Mouse (Mus musculus): ENCODE data around the gene Gpr179. TPM values are rescaled to one million over a fixed set of nuclear protein-coding genes. Genes with fewer than 3 reads are reported as not detected.

The Gpr179 gene
- polyA plus RNA-seq, 1 experiment = 0.05 TPM

GRCm38 (mm10) chr11:97336751-97337345 lies 15.0 kb downstream of the Gpr179 start:
- Histone ChIP-seq H3K27ac (ENCODE audit: insufficient read depth, low read length) (no peak overlapping the region), H3K27me3 (ENCODE audit: control insufficient read depth, insufficient read depth, low read length) (no peaks in the 10 kb centered on the region), H3K36me3 (ENCODE audit: control insufficient read depth, insufficient read depth, low read length) (no peaks in the 10 kb centered on the region), H3K4me1 (ENCODE audit: control insufficient read depth, insufficient read depth, insufficient read length) (no peaks in the 10 kb centered on the region; the same call in 1 of the 2 replicates), H3K4me3 (ENCODE audit: extremely low read depth, insufficient read depth, insufficient read length) (no peak overlapping the region)
- TF ChIP-seq POLR2A (IDR thresholded peaks at IDR 0.05; ENCODE audit: low read depth, low read length) (no peak), CTCF (IDR thresholded peaks at IDR 0.05; ENCODE audit: extremely low read depth, insufficient read depth, insufficient read length, insufficient replicate concordance) (no peak)
- 73% methylated on average over 14 of the region's 14 CpGs for WGBS
- DNase-seq (ENCODE audit: low read depth in 1 of 2, low spot score in 2 of 2) = no peak

- Histone ChIP-seq H3K4me3 (ENCODE audit: extremely low read depth, insufficient read depth, insufficient read length) (no peak overlapping the region), H3K36me3 (ENCODE audit: control insufficient read depth, insufficient read depth, low read length) (no peaks in the 10 kb centered on the region), H3K4me1 (ENCODE audit: control insufficient read depth, insufficient read depth, insufficient read length) (no peaks in the 10 kb centered on the region; the same call in 1 of the 2 replicates), H3K27me3 (ENCODE audit: control insufficient read depth, insufficient read depth, low read length) (no peaks in the 10 kb centered on the region), H3K27ac (ENCODE audit: insufficient read depth, low read length) (no peak overlapping the region)
- 23% methylated on average over 6 of the region's 6 CpGs for WGBS
- no peak for TF ChIP-seq POLR2A (IDR thresholded peaks at IDR 0.05; ENCODE audit: low read depth, low read length)
- TF ChIP-seq CTCF (IDR thresholded peaks at IDR 0.05; ENCODE audit: extremely low read depth, insufficient read depth, insufficient read length, insufficient replicate concordance) = no peak
- DNase-seq (ENCODE audit: low read depth in 1 of 2, low spot score in 2 of 2) = no peak
These were observed 15.6 kb downstream of the Gpr179 start for GRCm38 (mm10) chr11:97336238-97336637.

- Histone ChIP-seq H3K4me3 (ENCODE audit: extremely low read depth, insufficient read depth, insufficient read length) (no peak overlapping the region), H3K4me1 (ENCODE audit: control insufficient read depth, insufficient read depth, insufficient read length) (no peaks in the 10 kb centered on the region; the same call in 1 of the 2 replicates), H3K36me3 (ENCODE audit: control insufficient read depth, insufficient read depth, low read length) (0 out of 2 replicates have a peak, but pooled peaks cover 1% of the 10 kb centered on the region), H3K27me3 (ENCODE audit: control insufficient read depth, insufficient read depth, low read length) (no peaks in the 10 kb centered on the region), H3K27ac (ENCODE audit: insufficient read depth, low read length) (no peak overlapping the region)
- TF ChIP-seq POLR2A (IDR thresholded peaks at IDR 0.05; ENCODE audit: low read depth, low read length) (no peak), CTCF (IDR thresholded peaks at IDR 0.05; ENCODE audit: extremely low read depth, insufficient read depth, insufficient read length, insufficient replicate concordance) (no peak)
- WGBS = 86% methylated on average over 9 of the region's 9 CpGs
- no peak for DNase-seq (ENCODE audit: low read depth in 1 of 2, low spot score in 2 of 2)
These were observed 17.5 kb downstream of the Gpr179 start for GRCm38 (mm10) chr11:97334400-97334799.

GRCm38 (mm10) chr11:97333896-97334295 lies 18.0 kb downstream of the Gpr179 start:
- no peak overlapping the region for H3K4me3 ChIP-seq (ENCODE audit: extremely low read depth, insufficient read depth, insufficient read length)
- H3K27ac ChIP-seq (ENCODE audit: insufficient read depth, low read length) = no peak overlapping the region
- 24% methylated on average over 1 of the region's 1 CpGs for WGBS
- H3K4me1 ChIP-seq (ENCODE audit: control insufficient read depth, insufficient read depth, insufficient read length) = no peaks in the 10 kb centered on the region; the same call in 1 of the 2 replicates
- no peak for DNase-seq (ENCODE audit: low read depth in 1 of 2, low spot score in 2 of 2)
- H3K27me3 ChIP-seq (ENCODE audit: control insufficient read depth, insufficient read depth, low read length) = no peaks in the 10 kb centered on the region
- TF ChIP-seq POLR2A (IDR thresholded peaks at IDR 0.05; ENCODE audit: low read depth, low read length) (no peak), CTCF (IDR thresholded peaks at IDR 0.05; ENCODE audit: extremely low read depth, insufficient read depth, insufficient read length, insufficient replicate concordance) (no peak)
- peaks cover 4% of the 10 kb centered on the region; the same call in 1 of the 2 replicates for H3K36me3 ChIP-seq (ENCODE audit: control insufficient read depth, insufficient read depth, low read length)

- TF ChIP-seq POLR2A (IDR thresholded peaks at IDR 0.05; ENCODE audit: low read depth, low read length) = no peak
- TF ChIP-seq CTCF (IDR thresholded peaks at IDR 0.05; ENCODE audit: extremely low read depth, insufficient read depth, insufficient read length, insufficient replicate concordance) = no peak
- Histone ChIP-seq H3K4me3 (ENCODE audit: extremely low read depth, insufficient read depth, insufficient read length) (no peak overlapping the region), H3K36me3 (ENCODE audit: control insufficient read depth, insufficient read depth, low read length) (peaks cover 6% of the 10 kb centered on the region), H3K27me3 (ENCODE audit: control insufficient read depth, insufficient read depth, low read length) (no peaks in the 10 kb centered on the region), H3K4me1 (ENCODE audit: control insufficient read depth, insufficient read depth, insufficient read length) (no peaks in the 10 kb centered on the region; the same call in 1 of the 2 replicates), H3K27ac (ENCODE audit: insufficient read depth, low read length) (no peak overlapping the region)
- DNase-seq (ENCODE audit: low read depth in 1 of 2, low spot score in 2 of 2) = no peak
- 59% methylated on average over 9 of the region's 9 CpGs for WGBS
These were observed 18.8 kb downstream of the Gpr179 start for GRCm38 (mm10) chr11:97333044-97333443.

GRCm38 (mm10) chr11:97331231-97332190 lies 20.4 kb downstream of the Gpr179 start:
- Histone ChIP-seq H3K4me3 (ENCODE audit: extremely low read depth, insufficient read depth, insufficient read length) (no peak overlapping the region), H3K36me3 (ENCODE audit: control insufficient read depth, insufficient read depth, low read length) (peaks cover 11% of the 10 kb centered on the region), H3K4me1 (ENCODE audit: control insufficient read depth, insufficient read depth, insufficient read length) (no peaks in the 10 kb centered on the region; the same call in 1 of the 2 replicates), H3K27me3 (ENCODE audit: control insufficient read depth, insufficient read depth, low read length) (no peaks in the 10 kb centered on the region), H3K27ac (ENCODE audit: insufficient read depth, low read length) (no peak overlapping the region)
- no peak for TF ChIP-seq POLR2A (IDR thresholded peaks at IDR 0.05; ENCODE audit: low read depth, low read length)
- TF ChIP-seq CTCF (IDR thresholded peaks at IDR 0.05; ENCODE audit: extremely low read depth, insufficient read depth, insufficient read length, insufficient replicate concordance) = no peak
- DNase-seq (ENCODE audit: low read depth in 1 of 2, low spot score in 2 of 2) = no peak
- WGBS = 90% methylated on average over 12 of the region's 12 CpGs

All from spleen, adult 2 months (tissue).